Mouse (Mus musculus) limb, embryonic 14.5 days (tissue): ENCODE data around the gene Gm45837. TPM values are rescaled to one million over a fixed set of nuclear protein-coding genes. Genes with fewer than 3 reads are reported as not detected.
A peak's percentile ranks its signal among the peaks of the same experiment; 100 is the strongest.

ENCODE experiments used
- ATAC-seq: fragments of 200-750 bp; cut with Nextera tagmentation; 2 replicates; pipeline ENCODE4 v1.8.0; 2017; ENCODE audit warnings: low read depth, moderate number of reproducible peaks, moderate TSS enrichment; ENCODE audit not compliant: low FRiP score
- DNase-seq: peaks from one replicate; pipeline ENCODE4 v3.0.0-alpha.2; 2015; ENCODE audit warnings: low spot score
- H3K27ac ChIP-seq: fragments of 300-500 bp; sonication (generic); replicated peaks from 2 replicates; pipeline ENCODE4 v1.5.1; 2014; ENCODE audit warnings: low read depth, mild to moderate bottlenecking, low read length, moderate library complexity, mixed read lengths
- H3K27me3 ChIP-seq: fragments of 300-500 bp; sonication (generic); 2 replicates; pipeline ENCODE4 v1.6.1; 2014; ENCODE audit warnings: low read length, mixed read lengths; ENCODE audit not compliant: control insufficient read depth, insufficient read depth
- H3K36me3 ChIP-seq: fragments of 300-500 bp; sonication (generic); 2 replicates; pipeline ENCODE4 v1.6.1; 2014; ENCODE audit warnings: mild to moderate bottlenecking, low read length, moderate library complexity, mixed read lengths; ENCODE audit not compliant: control insufficient read depth, insufficient read depth
- H3K4me1 ChIP-seq: fragments of 300-500 bp; sonication (generic); 2 replicates; pipeline ENCODE4 v1.6.1; 2014; ENCODE audit warnings: antibody characterized with exemption, low read length, mixed read lengths; ENCODE audit not compliant: control insufficient read depth, insufficient read depth
- H3K4me2 ChIP-seq: fragments of 300-500 bp; sonication (generic); replicated peaks from 2 replicates; pipeline ENCODE4 v1.6.1; 2014; ENCODE audit warnings: low read depth, mild to moderate bottlenecking, low read length, moderate library complexity; ENCODE audit not compliant: severe bottlenecking
- H3K4me3 ChIP-seq: fragments of 300-500 bp; sonication (generic); replicated peaks from 2 replicates; pipeline ENCODE4 v1.5.1; 2014; ENCODE audit warnings: low read length
- H3K9ac ChIP-seq: fragments of 300-500 bp; sonication (generic); 2 replicates; pipeline ENCODE4 v1.6.1; 2014; ENCODE audit warnings: mild to moderate bottlenecking, low read depth, low read length, moderate library complexity; ENCODE audit not compliant: severe bottlenecking
- H3K9me3 ChIP-seq: fragments of 300-500 bp; sonication (generic); 2 replicates; pipeline ENCODE4 v1.6.1; 2016; ENCODE audit warnings: low read length; ENCODE audit not compliant: control insufficient read depth
- POLR2A ChIP-seq: fragments of 200-500 bp; IDR thresholded peaks from 2 replicates; pipeline ENCODE4 v1.8.0; 2012; ENCODE audit warnings: inconsistent platforms, mild to moderate bottlenecking, moderate library complexity, borderline replicate concordance; ENCODE audit not compliant: insufficient read depth, insufficient read length; ENCODE audit errors: extremely low read depth
- WGBS: fragments of 180-500 bp; shearing (Covaris S2); extraction: QIAGEN DNeasy Blood & Tissue Kit; methylation state at CpG from one replicate; pipeline ENCODE4 v1.1.7; 2014; 5-methylcytosine and 5-hydroxymethylcytosine counted together
- polyA plus RNA-seq, 2 experiments: library from polyadenylated mRNA; depleted of rRNA in 1 of 2; stranded (reverse) in 1 of 2; unstranded in 1 of 2; fragments of >200 nt; fragmentation: Nextera tagmentation in 1 of 2; extraction: Ambion mirVana in 1 of 2; gene quantifications; 2 replicates each; pipeline versions ENCODE4 v1.2.1 to v1.2.3; 2012 to 2014

Gene Gm45837
- polyA plus RNA-seq, 2 experiments: 0.41 to 7.5 TPM

DNA sequence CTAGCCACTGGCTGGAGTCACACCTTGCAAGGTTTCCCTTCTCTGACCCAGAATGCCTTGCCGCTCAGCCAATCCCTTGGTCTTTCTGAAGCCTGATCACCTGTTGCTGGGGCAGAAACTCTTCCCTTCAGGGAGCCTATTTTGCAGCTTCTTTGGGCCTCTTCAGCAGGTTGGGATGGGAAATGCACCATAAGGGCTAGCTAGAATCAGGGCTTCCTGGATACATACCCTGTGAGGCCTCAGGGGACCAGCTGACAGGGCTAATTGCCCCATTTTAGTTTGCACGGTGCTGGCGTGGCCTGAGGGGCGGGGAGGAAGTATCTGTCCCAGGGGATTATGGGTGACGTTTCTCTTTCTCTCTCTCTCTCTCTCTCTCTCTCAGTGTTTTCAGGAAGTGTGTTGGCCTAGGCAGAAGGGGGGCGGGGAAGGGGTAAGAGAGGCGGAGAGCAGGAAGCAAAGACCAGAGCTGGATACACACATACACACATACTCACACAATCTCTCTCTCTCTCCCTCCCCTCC lies 32.9 kb upstream of the Gm45837 start:
- DNase-seq (peak; percentile 60), ATAC-seq (peak; percentile 43)
- Histone ChIP-seq H3K4me2 (peak overlapping the region; percentile 32), H3K27me3 (no peaks in the 10 kb centered on the region), H3K4me1 (no peaks in the 10 kb centered on the region; the same call in 1 of the 2 replicates), H3K27ac (no peak overlapping the region), H3K36me3 (no peaks in the 10 kb centered on the region), H3K9ac (peak overlapping the region; percentile 2; the same call in 1 of the 2 replicates), H3K4me3 (no peak overlapping the region; the same call in 1 of the 2 replicates), H3K9me3 (no peaks in the 10 kb centered on the region)
- TF ChIP-seq POLR2A: no peak
- WGBS: 18% methylated on average over 7 of the region's 7 CpGs

DNA sequence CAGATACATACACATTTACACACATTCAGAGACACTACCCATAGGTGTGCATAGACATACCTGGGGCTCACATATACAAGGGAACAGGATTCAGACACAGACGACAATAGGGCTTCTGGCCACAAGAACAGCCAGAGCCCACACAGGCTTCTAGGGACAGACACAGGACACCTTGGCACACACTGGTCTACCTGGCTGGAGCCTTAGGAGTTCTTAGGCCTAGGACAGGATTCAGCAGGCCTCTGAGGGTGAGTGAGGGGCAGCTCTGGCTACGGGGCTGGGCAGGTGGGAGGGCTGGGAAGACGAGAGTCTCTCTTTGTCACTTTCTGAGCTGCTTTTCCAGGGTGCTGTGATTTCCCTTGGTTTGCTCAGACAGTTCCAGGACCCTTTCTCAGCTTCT lies 32.4 kb upstream of the Gm45837 start:
- Histone ChIP-seq H3K4me3 (no peak overlapping the region; the same call in 1 of the 2 replicates), H3K4me1 (no peaks in the 10 kb centered on the region; the same call in 1 of the 2 replicates), H3K4me2 (peak overlapping the region; percentile 32), H3K27ac (no peak overlapping the region), H3K36me3 (no peaks in the 10 kb centered on the region), H3K9me3 (no peaks in the 10 kb centered on the region), H3K9ac (no peak overlapping the region), H3K27me3 (no peaks in the 10 kb centered on the region)
- ATAC-seq (no peak), DNase-seq (no peak)
- 69% methylated on average over 3 of the region's 3 CpGs for WGBS
- no peak for TF ChIP-seq POLR2A

DNA sequence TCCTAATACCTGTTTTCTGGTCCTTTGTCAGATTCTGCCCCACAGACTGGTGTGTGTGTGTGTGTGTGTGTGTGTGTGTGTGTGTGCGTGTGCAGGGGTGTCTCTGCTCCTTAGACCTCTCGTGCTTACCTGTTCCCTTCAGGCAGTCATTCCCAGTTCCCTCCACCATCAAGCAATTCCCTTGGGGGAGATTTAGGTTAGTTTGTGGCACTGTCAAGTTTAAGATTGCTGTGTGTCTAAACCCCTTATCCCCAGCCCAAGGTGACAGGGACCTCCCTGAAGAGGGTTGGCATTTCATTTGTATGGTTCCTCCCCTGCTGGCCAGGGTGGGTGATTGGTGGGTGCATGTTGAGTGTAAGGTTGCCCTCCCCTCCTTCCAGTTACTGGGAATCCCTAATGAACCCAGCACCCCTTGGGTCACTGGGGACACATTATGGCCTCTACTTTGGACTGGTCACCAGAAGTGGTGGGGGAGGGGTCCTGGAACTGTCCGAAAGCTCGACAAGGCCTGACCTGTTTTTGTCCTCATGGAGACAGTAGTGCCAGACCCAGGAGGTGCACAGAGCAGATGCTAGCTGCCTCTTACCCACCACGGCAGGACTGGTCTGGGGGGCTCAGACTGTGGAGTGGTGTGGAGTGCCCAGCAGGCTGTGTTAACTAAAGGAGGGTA lies 31.8 kb upstream of the Gm45837 start:
- Histone ChIP-seq H3K27me3 (no peaks in the 10 kb centered on the region), H3K4me3 (no peak overlapping the region), H3K27ac (no peak overlapping the region), H3K9me3 (no peaks in the 10 kb centered on the region), H3K4me2 (peak overlapping the region; percentile 32; the same call in 1 of the 2 replicates), H3K36me3 (no peaks in the 10 kb centered on the region), H3K9ac (peak overlapping the region; percentile 12; the same call in 1 of the 2 replicates), H3K4me1 (no peaks in the 10 kb centered on the region; the same call in 1 of the 2 replicates)
- TF ChIP-seq POLR2A: no peak
- WGBS: 59% methylated on average over 5 of the region's 5 CpGs
- no peak for ATAC-seq
- DNase-seq: no peak

DNA sequence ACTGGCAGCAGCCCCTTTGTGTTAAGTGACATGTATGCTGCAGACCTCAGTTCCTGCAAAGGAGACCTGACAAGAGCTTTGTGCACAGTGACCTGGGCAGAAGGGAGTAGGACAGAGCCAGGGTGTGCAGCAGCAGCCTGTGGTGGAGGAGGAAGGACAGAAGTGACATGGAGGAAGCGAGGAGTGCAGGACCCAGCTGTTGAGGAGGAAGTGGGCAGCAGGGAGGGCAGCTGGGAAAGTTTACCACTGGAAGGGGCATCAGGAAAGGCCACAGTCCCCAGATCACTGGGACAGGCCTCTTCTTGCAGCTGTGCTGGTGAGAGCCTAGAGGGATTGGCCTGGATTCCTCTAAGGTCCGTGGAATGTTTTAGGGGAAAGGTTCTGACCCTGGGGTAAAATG lies 31.0 kb upstream of the Gm45837 start:
- no peak for TF ChIP-seq POLR2A
- no peaks in the 10 kb centered on the region for H3K36me3 ChIP-seq
- no peak overlapping the region for H3K27ac ChIP-seq
- H3K4me3 ChIP-seq: no peak overlapping the region
- no peak for ATAC-seq
- no peaks in the 10 kb centered on the region; the same call in 1 of the 2 replicates for H3K4me1 ChIP-seq
- H3K4me2 ChIP-seq: no peak overlapping the region
- H3K27me3 ChIP-seq: no peaks in the 10 kb centered on the region
- no peaks in the 10 kb centered on the region for H3K9me3 ChIP-seq
- H3K9ac ChIP-seq: 0 out of 2 replicates have a peak overlapping the region, but pooled peaks have one; percentile 1
- WGBS: 70% methylated on average over 2 of the region's 2 CpGs
- no peak for DNase-seq

DNA sequence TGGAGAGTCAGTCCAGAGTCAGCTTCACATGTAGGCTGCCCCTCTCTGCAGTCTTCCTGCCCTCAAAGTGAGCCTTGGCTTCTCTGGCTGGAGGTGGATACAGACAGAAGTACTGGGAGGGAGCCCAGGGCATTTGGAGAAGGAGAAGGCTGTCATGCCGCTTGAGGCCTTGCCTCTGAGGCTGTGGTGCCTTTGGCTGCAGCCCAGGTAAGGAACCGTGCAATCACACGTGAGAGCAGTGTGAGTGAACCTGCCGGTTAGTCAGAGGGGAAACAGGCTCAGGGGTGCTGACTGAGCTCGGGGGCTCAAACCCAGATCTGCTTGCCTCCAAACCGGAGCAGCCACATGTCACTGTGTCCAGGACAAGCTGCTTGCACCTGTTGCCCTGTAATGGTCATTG lies 29.2 kb upstream of the Gm45837 start:
- H3K36me3 ChIP-seq: no peaks in the 10 kb centered on the region
- no peak for DNase-seq
- no peaks in the 10 kb centered on the region for H3K9me3 ChIP-seq
- ATAC-seq: no peak
- H3K4me1 ChIP-seq: peaks cover 9% of the 10 kb centered on the region; the same call in 1 of the 2 replicates
- no peak overlapping the region for H3K4me2 ChIP-seq
- H3K27ac ChIP-seq: no peak overlapping the region
- H3K9ac ChIP-seq: no peak overlapping the region
- 63% methylated on average over 6 of the region's 6 CpGs for WGBS
- TF ChIP-seq POLR2A: no peak
- H3K4me3 ChIP-seq: no peak overlapping the region
- no peaks in the 10 kb centered on the region for H3K27me3 ChIP-seq
